Mouse (Mus musculus) spleen, postnatal 36 days (tissue): ENCODE results near the gene Arfgap3.

Source experiments
- DNase-seq, 2 experiments: peaks; one replicate each; pipeline ENCODE4 v3.0.0; 2022; ENCODE audit warnings: low spot score in 2 of 2, mixed read lengths in 1 of 2

The Arfgap3 gene

DNA sequence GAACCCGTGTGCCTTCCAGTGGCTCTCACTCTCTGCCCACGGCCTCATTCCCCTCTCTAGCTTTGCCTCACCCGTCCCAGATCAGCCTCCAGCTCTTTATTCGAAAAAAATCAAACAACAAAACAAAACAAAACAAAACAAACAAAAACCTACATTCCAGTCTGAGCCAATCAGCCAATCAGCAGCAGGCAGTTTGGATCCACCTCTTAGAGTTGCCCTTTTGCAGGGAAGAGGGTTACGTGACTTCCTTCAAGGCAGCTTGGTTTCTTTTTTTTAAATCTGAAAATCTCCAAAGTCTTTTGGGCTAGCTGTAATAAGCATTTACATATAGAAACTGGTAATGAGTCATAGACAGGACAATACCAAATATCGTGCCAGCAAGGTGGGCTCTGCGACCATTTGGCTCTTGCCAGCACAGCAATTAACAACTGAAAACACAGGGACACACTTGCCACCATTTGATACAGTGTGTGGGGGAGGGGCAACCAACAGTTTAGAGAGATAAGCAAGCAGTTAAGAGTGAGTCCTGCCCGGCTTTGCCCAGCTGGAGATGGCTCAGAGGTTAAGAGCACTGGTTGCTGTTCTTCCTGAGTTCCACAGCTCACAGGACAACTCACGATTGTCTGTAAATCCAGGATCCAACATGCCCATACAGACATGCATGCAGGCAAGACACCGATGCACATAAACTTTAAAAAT, 95.5 kb downstream of the Arfgap3 start:
- no peak for DNase-seq

DNA sequence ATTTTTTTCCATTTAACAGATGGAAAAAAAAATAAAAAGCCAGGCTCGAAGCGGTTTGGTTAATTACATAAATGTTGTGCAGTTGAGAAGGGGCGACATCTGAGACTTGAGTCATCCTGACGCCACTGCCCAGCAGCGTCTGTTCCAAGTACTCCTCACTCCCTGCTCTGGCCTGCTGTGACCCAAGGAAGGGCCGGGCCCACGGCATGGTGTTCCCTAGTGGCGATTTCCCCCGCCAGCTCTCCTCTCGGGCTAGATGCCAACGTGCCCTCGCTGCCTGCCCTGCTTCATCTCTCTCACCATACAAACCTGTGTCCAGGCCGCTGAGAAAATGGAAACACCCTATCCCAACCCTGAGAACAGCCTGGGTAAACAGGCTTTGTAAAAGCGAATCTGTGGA, 98.0 kb downstream of the Arfgap3 start:
- DNase-seq, result no peak

DNA sequence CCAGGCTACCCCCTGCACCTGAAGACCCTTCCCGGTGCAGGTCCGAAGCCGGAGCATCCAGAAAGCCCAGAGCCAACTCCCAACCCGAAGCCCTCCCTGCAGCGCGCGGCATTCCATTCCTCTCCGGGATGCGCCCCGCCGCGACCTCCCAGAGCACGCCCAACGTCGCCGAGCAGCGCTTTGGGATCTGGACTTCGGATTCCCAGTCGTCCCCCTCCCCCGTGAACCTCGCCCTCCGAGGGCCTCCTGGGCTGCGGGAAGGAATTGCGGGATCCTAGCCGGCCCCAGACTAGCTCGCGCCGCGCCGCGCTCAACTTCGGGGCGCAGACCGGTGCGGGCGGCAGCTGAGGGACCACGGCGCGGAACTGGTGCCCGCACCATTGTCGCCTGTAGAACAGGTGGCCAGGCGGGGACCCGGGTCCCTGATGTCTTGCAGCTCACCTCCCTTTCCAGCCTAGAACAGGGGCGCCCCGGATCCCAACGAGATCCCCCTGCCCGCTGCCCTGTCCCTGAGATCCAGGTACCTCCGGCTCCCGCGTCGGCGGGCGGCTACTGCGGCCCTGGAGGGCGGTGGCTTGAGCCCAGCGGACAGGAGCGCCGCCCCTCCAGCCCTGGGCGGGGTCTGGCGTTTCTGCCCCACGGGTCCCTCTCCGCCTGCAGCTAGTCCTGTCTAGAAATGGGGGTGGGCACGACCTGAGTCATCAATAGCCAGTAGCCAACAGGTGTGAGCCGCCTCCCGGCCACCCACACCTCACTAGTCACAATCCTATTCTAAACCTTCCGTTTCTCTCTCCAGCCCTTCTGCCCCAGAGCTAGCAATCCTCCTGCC, 98.7 kb downstream of the Arfgap3 start, which contains the start of gene A4galt:
Gene A4galt, minus strand, starts transcription at position 599 of the 829 bp plus-strand sequence.
- peak in 1 of 2 experiments; percentile 8 for DNase-seq

DNA sequence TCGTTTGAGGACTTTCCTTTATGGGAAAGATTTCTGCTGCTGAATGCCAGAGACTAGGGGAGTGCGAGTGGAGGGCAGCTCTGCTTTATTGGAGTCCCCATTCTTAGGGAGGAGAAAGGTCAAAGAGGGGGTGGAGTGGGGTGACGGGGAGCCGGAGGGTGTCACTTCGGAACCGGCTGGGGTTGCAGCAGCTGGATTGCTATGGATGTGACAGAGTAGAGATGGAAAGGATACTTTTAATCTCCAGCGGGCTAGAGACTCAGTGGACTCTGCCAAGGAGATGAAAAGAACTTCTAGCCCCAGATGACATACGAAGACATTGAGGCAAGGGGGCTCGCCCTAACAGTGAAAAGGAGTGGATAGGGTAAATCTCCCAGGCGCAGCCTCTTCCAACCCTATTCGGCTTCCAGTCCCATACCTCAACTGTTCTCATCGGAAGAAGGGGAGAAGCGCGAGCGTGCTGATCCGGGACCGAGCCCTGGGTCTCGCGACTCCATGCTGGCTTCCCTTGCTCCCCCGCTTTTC, 99.3 kb downstream of the Arfgap3 start:
- no peak for DNase-seq
